Mouse (Mus musculus) G1E (cell line): Measurements from ENCODE around the gene Gpr155.

Source experiments
- CTCF ChIP-seq: IDR thresholded peaks from 2 replicates; pipeline ENCODE4 v1.5.1; 2012; ENCODE audit warnings: low read depth, low read length, inconsistent platforms, mixed read lengths
- TAL1 ChIP-seq: conservative IDR thresholded peaks from 2 replicates; pipeline ENCODE4 v1.6.1; 2012; ENCODE audit warnings: low read depth, low read length, inconsistent platforms, mixed read lengths

GRCm38 (mm10) chr2:73338415-73338814 lies 48.0 kb downstream of the Gpr155 start:
- TF ChIP-seq CTCF (no peak), TAL1 (no peak)
